Mouse (Mus musculus): ENCODE data around the gene Mpc1. TPM values are rescaled to one million over a fixed set of nuclear protein-coding genes. Genes with fewer than 3 reads are reported as not detected.

Gene Mpc1
- polyA plus RNA-seq, 1 experiment = 141 TPM

- DNase-seq (ENCODE audit: low read depth) = peak; percentile 77
- TF ChIP-seq CTCF (IDR thresholded peaks at IDR 0.05; ENCODE audit: borderline replicate concordance, extremely low read depth, insufficient read depth, insufficient read length) = no peak
- TF ChIP-seq POLR2A (IDR thresholded peaks at IDR 0.05; ENCODE audit: borderline replicate concordance, extremely low read depth, insufficient read depth, insufficient read length, poor library complexity, severe bottlenecking) = no peak
Observed at GRCm38 (mm10) chr17:8339666-8340374, 57.1 kb downstream of the Mpc1 start.

- TF ChIP-seq CTCF (IDR thresholded peaks at IDR 0.05; ENCODE audit: borderline replicate concordance, extremely low read depth, insufficient read depth, insufficient read length) (no peak), POLR2A (IDR thresholded peaks at IDR 0.05; ENCODE audit: borderline replicate concordance, extremely low read depth, insufficient read depth, insufficient read length, poor library complexity, severe bottlenecking) (0 out of 2 replicates have a peak, but pooled peaks have one; percentile 4)
- DNase-seq (ENCODE audit: low read depth) = peak; percentile 81
Observed at GRCm38 (mm10) chr17:8340407-8341359, 58.0 kb downstream of the Mpc1 start.

- TF ChIP-seq CTCF (IDR thresholded peaks at IDR 0.05; ENCODE audit: borderline replicate concordance, extremely low read depth, insufficient read depth, insufficient read length) (no peak), POLR2A (IDR thresholded peaks at IDR 0.05; ENCODE audit: borderline replicate concordance, extremely low read depth, insufficient read depth, insufficient read length, poor library complexity, severe bottlenecking) (no peak)
- peak; percentile 26 for DNase-seq (ENCODE audit: low read depth)
Observed at GRCm38 (mm10) chr17:8341360-8341963, 58.8 kb downstream of the Mpc1 start.

GRCm38 (mm10) chr17:8342706-8343105 is 60.0 kb downstream of the Mpc1 start:
- TF ChIP-seq POLR2A (IDR thresholded peaks at IDR 0.05; ENCODE audit: borderline replicate concordance, extremely low read depth, insufficient read depth, insufficient read length, poor library complexity, severe bottlenecking) (no peak), CTCF (IDR thresholded peaks at IDR 0.05; ENCODE audit: borderline replicate concordance, extremely low read depth, insufficient read depth, insufficient read length) (no peak)
- no peak for DNase-seq (ENCODE audit: low read depth)

- TF ChIP-seq CTCF (IDR thresholded peaks at IDR 0.05; ENCODE audit: borderline replicate concordance, extremely low read depth, insufficient read depth, insufficient read length) (no peak), POLR2A (IDR thresholded peaks at IDR 0.05; ENCODE audit: borderline replicate concordance, extremely low read depth, insufficient read depth, insufficient read length, poor library complexity, severe bottlenecking) (no peak)
- DNase-seq (ENCODE audit: low read depth) = peak; percentile 34
Observed at GRCm38 (mm10) chr17:8343416-8343815, 60.7 kb downstream of the Mpc1 start.

Other genes starting within 250 kb of the Mpc1 start
- 0.24 and 0.90 TPM in 2 replicates for gene Gm49673, start 135.1 kb upstream of the Mpc1 start, polyA plus RNA-seq (2012; rRNA removed)
- gene Rnaset2a, start 134.8 kb upstream of the Mpc1 start, polyA plus RNA-seq (2012; rRNA removed) = 14.4 and 16.0 TPM in 2 replicates
- 14.1 and 14.6 TPM in 2 replicates for gene Fgfr1op, start 117.4 kb upstream of the Mpc1 start, polyA plus RNA-seq (2012; rRNA removed)
- gene Ccr6, start 46.9 kb upstream of the Mpc1 start, polyA plus RNA-seq (2012; rRNA removed) = not detected in 2 replicates
- gene Sft2d1, start 28.2 kb downstream of the Mpc1 start, polyA plus RNA-seq (2012; rRNA removed) = 156 and 229 TPM in 2 replicates
- 21.3 and 29.3 TPM in 2 replicates for gene Prr18, start 54.6 kb downstream of the Mpc1 start, polyA plus RNA-seq (2012; rRNA removed)
- 0.81 and 1.4 TPM in 2 replicates for gene T2, start 73.1 kb downstream of the Mpc1 start, polyA plus RNA-seq (2012; rRNA removed)
- 1.4 and 2.3 TPM in 2 replicates for gene T, start 151.5 kb downstream of the Mpc1 start, polyA plus RNA-seq (2012; rRNA removed)
- gene Pde10a, start 242.5 kb downstream of the Mpc1 start, polyA plus RNA-seq (2012; rRNA removed) = 33.0 and 33.4 TPM in 2 replicates